Mouse (Mus musculus) myocyte (in vitro differentiated cells): ENCODE measurements around the gene Aph1b. TPM values are rescaled to one million over a fixed set of nuclear protein-coding genes. Genes with fewer than 3 reads are reported as not detected.
"Not testable (repeated sequence)": the region's sequence is repeated elsewhere in the genome, so short reads cannot be mapped to it uniquely, and the experiment has no call there.

Experiments used
- H3K27me3 ChIP-seq: one replicate; pipeline ENCODE4 v1.6.1; 2011; ENCODE audit not compliant: control insufficient read depth, insufficient read depth, insufficient read length
- H3K36me3 ChIP-seq: one replicate; pipeline ENCODE4 v1.6.1; 2011; ENCODE audit not compliant: control insufficient read depth, insufficient read depth
- H3K4me2 ChIP-seq: one replicate; pipeline ENCODE4 v1.6.1; 2011; ENCODE audit warnings: low read depth, control low read depth
- H3K4me3 ChIP-seq: one replicate; pipeline ENCODE4 v1.5.1; 2011; ENCODE audit warnings: mild to moderate bottlenecking, control low read depth, moderate library complexity
- H3K79me2 ChIP-seq: one replicate; pipeline ENCODE4 v1.6.1; 2011; ENCODE audit not compliant: control insufficient read depth, insufficient read depth
- H3ac ChIP-seq: one replicate; pipeline ENCODE4 v1.6.1; 2011; ENCODE audit not compliant: control insufficient read depth, insufficient read length
- CEBPB ChIP-seq: IDR thresholded peaks from 2 replicates; pipeline ENCODE4 v1.6.1; 2011; ENCODE audit warnings: mild to moderate bottlenecking, moderate library complexity; ENCODE audit not compliant: poor library complexity, insufficient read depth, severe bottlenecking
- E2F4 ChIP-seq: IDR thresholded peaks from one replicate; pipeline ENCODE4 v1.6.1; 2011; ENCODE audit warnings: mild to moderate bottlenecking, control low read depth, moderate library complexity; ENCODE audit not compliant: insufficient read depth
- MAX ChIP-seq: IDR thresholded peaks from one replicate; pipeline ENCODE4 v1.6.1; 2011; ENCODE audit warnings: low read depth, mild to moderate bottlenecking, control low read depth
- MYOD1 ChIP-seq, 3 experiments: IDR thresholded peaks; one replicate each; pipeline ENCODE4 v1.6.1; 2011; ENCODE audit warnings: control low read depth in 2 of 3, low read depth in 2 of 3, mild to moderate bottlenecking in 2 of 3, moderate library complexity in 1 of 3; ENCODE audit not compliant: insufficient read length in 2 of 3, control insufficient read depth in 1 of 3
- MYOG ChIP-seq, 3 experiments: IDR thresholded peaks; one replicate each; pipeline ENCODE4 v1.6.1; 2011; ENCODE audit warnings: control low read depth in 2 of 3, low read depth in 2 of 3, mild to moderate bottlenecking in 2 of 3; ENCODE audit not compliant: insufficient read length in 2 of 3, control insufficient read depth in 1 of 3, insufficient read depth in 1 of 3
- POLR2A ChIP-seq: IDR thresholded peaks from one replicate; pipeline ENCODE4 v1.6.1; 2011; ENCODE audit warnings: low read depth, mild to moderate bottlenecking, control low read depth, moderate library complexity; ENCODE audit not compliant: insufficient read length
- POLR2AphosphoS2 ChIP-seq: IDR thresholded peaks from one replicate; pipeline ENCODE4 v1.6.1; 2011; ENCODE audit warnings: low read depth, control low read depth; ENCODE audit not compliant: insufficient read length
- REST ChIP-seq: IDR thresholded peaks from one replicate; pipeline ENCODE4 v1.6.1; 2011; ENCODE audit warnings: mild to moderate bottlenecking, control low read depth, moderate library complexity; ENCODE audit not compliant: insufficient read depth, insufficient read length
- SRF ChIP-seq: IDR thresholded peaks from one replicate; pipeline ENCODE4 v1.6.1; 2011; ENCODE audit warnings: low read depth; ENCODE audit not compliant: control insufficient read depth, insufficient read length
- TCF12 ChIP-seq: IDR thresholded peaks from one replicate; pipeline ENCODE4 v1.6.1; 2011; ENCODE audit warnings: mild to moderate bottlenecking, control low read depth; ENCODE audit not compliant: poor library complexity, insufficient read depth, severe bottlenecking
- TCF3 ChIP-seq: IDR thresholded peaks from one replicate; pipeline ENCODE4 v1.6.1; 2011; ENCODE audit warnings: low read depth, control low read depth; ENCODE audit not compliant: insufficient read length
- USF1 ChIP-seq: IDR thresholded peaks from one replicate; pipeline ENCODE4 v1.6.1; 2011; ENCODE audit warnings: low read depth, mild to moderate bottlenecking, control low read depth, moderate library complexity
- polyA plus RNA-seq: library from polyadenylated mRNA; unstranded; fragments of >200 nt; fragmentation: generic; extraction: Trizol; gene quantifications from one replicate; pipeline ENCODE4 v1.2.1, GENCODE M21; 2012; ENCODE audit warnings: missing spikeins

The Aph1b gene
- polyA plus RNA-seq, 1 experiment, result 2.5 TPM

DNA sequence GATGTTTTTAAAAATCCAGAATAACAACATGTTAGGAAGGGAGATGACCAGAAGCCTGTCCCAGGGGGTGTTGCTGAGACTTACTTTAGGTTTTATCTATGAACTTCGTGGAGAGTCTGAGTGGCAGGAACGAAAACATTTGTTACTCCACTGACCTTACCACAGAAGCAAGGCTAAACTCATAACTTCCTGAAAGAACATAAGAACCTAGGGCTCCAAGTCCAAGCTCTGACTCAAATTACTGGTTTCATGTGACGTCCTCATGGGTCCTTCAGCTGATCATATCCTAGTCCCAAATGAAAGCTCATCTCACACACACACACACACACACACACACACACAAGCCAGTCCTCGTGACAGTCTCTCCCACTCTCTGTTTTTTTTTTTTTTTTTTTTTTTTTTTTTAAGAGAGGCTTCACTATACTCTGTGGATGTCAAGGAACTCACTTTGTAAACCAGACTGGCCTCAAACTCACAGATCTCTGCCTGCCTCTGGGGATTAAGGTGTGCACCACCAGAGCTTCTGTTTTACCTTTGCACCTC is 37.1 kb upstream of the Aph1b start:
- no peak overlapping the region for H3K4me2 ChIP-seq
- no peaks in the 10 kb centered on the region for H3K27me3 ChIP-seq
- H3K4me3 ChIP-seq, result no peak overlapping the region
- TF ChIP-seq SRF (no peak), REST (no peak), TCF12 (no peak), CEBPB (no peak), MYOG (IDR thresholded peaks at IDR 0.05; ENCODE audit: control insufficient read depth in 1 of 3, insufficient read depth in 1 of 3, insufficient read length in 2 of 3, low read depth in 2 of 3) (no peak), TCF3 (no peak), MYOD1 (IDR thresholded peaks at IDR 0.05; ENCODE audit: control insufficient read depth in 1 of 3, insufficient read length in 2 of 3, low read depth in 2 of 3) (no peak), MAX (no peak), POLR2AphosphoS2 (no peak), USF1 (no peak), POLR2A (no peak), E2F4 (no peak)
- H3K79me2 ChIP-seq, result no peaks in the 10 kb centered on the region
- H3K36me3 ChIP-seq, result no peaks in the 10 kb centered on the region
- H3ac ChIP-seq, result no peak overlapping the region

GRCm38 (mm10) chr9:66825990-66826389 is 30.7 kb upstream of the Aph1b start:
- Histone ChIP-seq H3ac (no peak overlapping the region), H3K4me3 (no peak overlapping the region), H3K36me3 (no peaks in the 10 kb centered on the region), H3K79me2 (no peaks in the 10 kb centered on the region), H3K4me2 (no peak overlapping the region), H3K27me3 (no peaks in the 10 kb centered on the region)
- no peak for TF ChIP-seq CEBPB
- no peak for TF ChIP-seq SRF
- TF ChIP-seq E2F4, result no peak
- no peak for TF ChIP-seq REST
- TF ChIP-seq POLR2A, result no peak
- TF ChIP-seq MYOG (IDR thresholded peaks at IDR 0.05; ENCODE audit: control insufficient read depth in 1 of 3, insufficient read depth in 1 of 3, insufficient read length in 2 of 3, low read depth in 2 of 3), result no peak
- no peak for TF ChIP-seq POLR2AphosphoS2
- no peak for TF ChIP-seq TCF3
- no peak for TF ChIP-seq USF1
- no peak for TF ChIP-seq MAX
- TF ChIP-seq MYOD1 (IDR thresholded peaks at IDR 0.05; ENCODE audit: control insufficient read depth in 1 of 3, insufficient read length in 2 of 3, low read depth in 2 of 3), result no peak
- no peak for TF ChIP-seq TCF12

DNA sequence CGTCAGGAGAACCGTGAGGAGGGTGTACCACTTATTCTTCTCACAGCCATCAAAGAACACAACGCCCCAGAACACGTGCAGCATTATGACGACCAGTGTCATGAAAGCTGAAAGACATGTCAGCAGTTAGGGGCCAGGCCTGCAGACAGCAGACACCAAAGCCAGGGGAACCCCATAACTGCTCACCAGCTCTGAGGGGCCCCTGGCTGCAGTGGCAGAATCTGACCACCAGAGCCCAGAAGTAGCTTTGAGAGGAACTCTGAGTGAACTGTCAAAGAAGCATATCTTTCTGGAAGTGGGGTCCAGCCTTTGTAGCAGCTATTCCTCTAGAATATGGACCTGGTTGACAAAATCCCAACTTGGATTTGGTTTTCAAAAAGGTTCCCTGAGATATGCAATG is 27.0 kb upstream of the Aph1b start:
- not testable (repeated sequence) for H3K36me3 ChIP-seq, H3K27me3 ChIP-seq, H3K79me2 ChIP-seq, H3ac ChIP-seq, H3K4me2 ChIP-seq, H3K4me3 ChIP-seq

- H3K79me2 ChIP-seq, result no peaks in the 10 kb centered on the region
- TF ChIP-seq MYOG (IDR thresholded peaks at IDR 0.05; ENCODE audit: control insufficient read depth in 1 of 3, insufficient read depth in 1 of 3, insufficient read length in 2 of 3, low read depth in 2 of 3), result no peak
- TF ChIP-seq TCF12, result no peak
- TF ChIP-seq REST, result no peak
- TF ChIP-seq USF1, result no peak
- no peak for TF ChIP-seq SRF
- no peak for TF ChIP-seq MAX
- no peak overlapping the region for H3K4me3 ChIP-seq
- no peaks in the 10 kb centered on the region for H3K36me3 ChIP-seq
- no peaks in the 10 kb centered on the region for H3K27me3 ChIP-seq
- no peak overlapping the region for H3K4me2 ChIP-seq
- no peak overlapping the region for H3ac ChIP-seq
Observed at GRCm38 (mm10) chr9:66820996-66821395, 25.7 kb upstream of the Aph1b start.

DNA sequence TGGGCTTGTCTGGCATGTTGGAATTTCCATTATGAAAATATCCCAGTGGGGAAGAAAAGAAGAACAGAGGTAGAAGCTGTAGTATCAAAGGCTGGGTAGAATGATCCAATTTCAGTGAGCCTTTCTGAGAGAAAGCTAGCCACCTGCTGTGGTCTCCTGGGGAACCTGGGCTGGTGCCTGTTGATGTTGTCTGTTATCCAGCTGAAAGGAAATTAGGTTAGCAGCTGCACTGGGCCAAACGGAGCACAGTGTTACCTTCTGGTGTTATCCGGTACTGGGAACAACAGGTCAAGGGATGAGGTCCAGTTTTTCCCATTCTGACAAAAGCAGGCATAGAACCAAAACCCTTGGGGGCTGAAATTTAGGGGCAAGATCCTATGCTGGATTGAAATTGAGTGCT is 18.1 kb upstream of the Aph1b start:
- TF ChIP-seq CEBPB (no peak), E2F4 (no peak)
- Histone ChIP-seq H3ac (no peak overlapping the region), H3K79me2 (no peaks in the 10 kb centered on the region), H3K27me3 (no peaks in the 10 kb centered on the region), H3K36me3 (no peaks in the 10 kb centered on the region), H3K4me3 (no peak overlapping the region), H3K4me2 (no peak overlapping the region)

GRCm38 (mm10) chr9:66805951-66806350 is 10.7 kb upstream of the Aph1b start:
- H3K4me2 ChIP-seq, H3ac ChIP-seq, H3K4me3 ChIP-seq, H3K79me2 ChIP-seq, H3K36me3 ChIP-seq, H3K27me3 ChIP-seq: not testable (repeated sequence)
